Mouse (Mus musculus): Measurements from ENCODE around the gene Vcl.
A peak's percentile ranks its signal among the peaks of the same experiment; 100 is the strongest.

Vcl gene

DNA sequence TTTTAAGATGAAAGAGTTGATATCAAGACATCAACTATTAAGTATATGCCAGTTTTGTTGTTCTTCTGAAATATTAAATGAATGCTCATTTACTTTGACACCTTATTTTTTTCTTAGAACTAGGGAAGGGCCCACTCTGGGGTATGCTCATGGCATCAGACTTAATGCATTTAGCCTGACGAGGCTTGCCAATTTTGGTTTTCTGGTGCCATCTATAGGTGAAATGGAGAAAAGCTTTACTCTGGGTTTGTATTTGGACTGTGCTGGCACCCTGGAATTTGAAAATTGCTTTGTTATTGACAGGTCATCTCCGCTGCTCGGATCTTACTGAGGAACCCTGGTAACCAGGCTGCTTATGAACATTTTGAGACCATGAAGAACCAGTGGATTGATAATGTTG is 89.8 kb downstream of the Vcl start:
- no peak for DNase-seq

- DNase-seq = no peak
These were observed 91.2 kb downstream of the Vcl start for GRCm38 (mm10) chr14:21020435-21020834.

- DNase-seq = no peak
These were observed 98.3 kb downstream of the Vcl start for GRCm38 (mm10) chr14:21027542-21027941.

GRCm38 (mm10) chr14:21029025-21029659 is 99.9 kb downstream of the Vcl start:
- DNase-seq = no peak

GRCm38 (mm10) chr14:21031783-21032511 is 102.7 kb downstream of the Vcl start:
- DNase-seq = peak; percentile 61

DNA sequence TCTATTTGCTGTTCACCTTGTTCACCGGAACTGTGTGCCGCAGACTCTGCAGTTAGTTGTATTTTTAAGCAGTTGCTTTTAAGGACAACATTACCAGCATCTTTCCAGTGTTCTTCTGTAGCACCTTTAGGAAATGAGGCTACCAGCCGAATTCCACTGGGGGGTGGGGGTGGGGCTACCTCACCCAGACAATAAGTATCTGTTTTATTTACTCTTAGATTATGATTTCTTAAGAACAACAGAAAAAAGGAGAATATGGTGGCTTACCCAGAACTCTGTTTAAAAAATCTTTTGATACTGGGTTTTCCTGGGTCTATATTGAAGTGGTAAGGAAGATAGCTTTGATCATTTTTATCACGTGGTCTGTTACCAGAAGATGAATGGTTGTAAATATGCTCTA is 105.1 kb downstream of the Vcl start:
- DNase-seq = no peak

DNA sequence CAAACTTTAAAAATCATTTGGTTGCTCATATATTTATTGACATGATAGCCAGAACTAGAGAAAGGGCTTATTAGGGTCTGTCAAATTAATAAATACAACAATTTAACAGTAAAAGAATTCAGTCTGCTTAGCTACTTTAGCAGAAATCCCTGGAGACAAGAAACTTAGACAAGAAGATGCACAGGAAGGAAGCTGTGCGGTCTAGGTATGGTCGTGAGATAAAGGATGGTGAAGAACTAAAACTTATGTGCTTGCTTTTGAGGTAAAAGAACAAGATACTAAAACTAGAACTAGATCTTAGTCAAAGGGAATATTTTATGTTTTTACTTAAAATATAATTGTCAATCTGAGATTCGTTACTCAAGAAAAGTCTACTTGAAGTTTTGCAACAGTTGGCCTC is 105.6 kb downstream of the Vcl start:
- DNase-seq = no peak

DNA sequence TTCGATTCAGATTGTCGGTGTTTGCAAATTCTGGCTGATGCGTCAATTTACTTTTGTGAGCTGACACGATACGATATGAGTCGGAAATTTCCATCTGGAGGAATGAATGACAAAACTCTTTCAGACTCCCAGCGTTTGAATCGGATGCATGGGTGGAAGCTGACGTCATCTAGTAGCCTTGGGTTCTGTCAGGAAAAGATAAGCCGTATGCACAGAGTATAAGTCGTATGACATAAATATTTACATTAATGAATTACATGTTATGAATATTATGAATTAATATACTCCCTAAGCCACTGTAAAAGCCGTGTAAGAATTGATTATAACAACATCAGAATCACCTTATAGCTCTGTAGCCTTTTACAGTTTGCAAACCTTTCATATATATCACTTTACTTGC is 109.9 kb downstream of the Vcl start:
- DNase-seq = no peak

DNA sequence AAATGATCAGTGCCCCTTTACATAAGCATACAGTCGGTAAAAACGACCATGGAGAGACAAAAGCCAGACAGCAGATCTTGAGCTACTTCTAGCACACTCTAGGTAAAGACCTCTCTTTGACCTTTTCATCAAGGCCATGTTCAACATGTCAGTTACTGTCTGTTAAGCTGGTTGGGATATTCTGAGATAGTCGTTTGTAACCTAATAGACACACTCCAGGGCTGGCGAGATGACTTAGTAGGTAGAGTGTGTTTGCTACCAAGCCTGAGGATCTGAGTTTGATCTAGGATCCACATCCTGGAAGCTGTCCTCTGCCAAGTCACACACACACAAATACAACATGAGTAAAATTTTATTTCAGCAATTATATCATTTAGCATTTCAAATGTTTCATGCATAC is 110.4 kb downstream of the Vcl start:
- DNase-seq = no peak

DNA sequence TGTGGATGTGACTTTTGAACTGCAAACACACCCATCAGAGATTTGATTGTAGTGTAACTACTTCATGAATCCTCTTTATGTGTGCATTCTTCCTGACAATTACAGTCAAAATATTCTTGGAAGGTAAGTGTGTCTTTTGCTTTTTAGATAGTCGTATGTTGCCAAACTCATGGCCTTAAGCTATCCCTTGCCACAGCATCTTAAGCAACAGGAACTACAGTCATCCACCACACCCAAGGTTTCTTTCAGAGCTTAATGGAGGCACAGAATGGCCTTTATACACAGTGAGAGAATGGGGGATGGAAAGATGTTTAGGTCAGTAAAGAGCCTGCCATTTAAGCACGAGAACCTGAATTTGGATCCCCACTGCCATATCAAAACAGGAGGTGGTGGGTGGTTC is 118.6 kb downstream of the Vcl start:
- DNase-seq = no peak

DNA sequence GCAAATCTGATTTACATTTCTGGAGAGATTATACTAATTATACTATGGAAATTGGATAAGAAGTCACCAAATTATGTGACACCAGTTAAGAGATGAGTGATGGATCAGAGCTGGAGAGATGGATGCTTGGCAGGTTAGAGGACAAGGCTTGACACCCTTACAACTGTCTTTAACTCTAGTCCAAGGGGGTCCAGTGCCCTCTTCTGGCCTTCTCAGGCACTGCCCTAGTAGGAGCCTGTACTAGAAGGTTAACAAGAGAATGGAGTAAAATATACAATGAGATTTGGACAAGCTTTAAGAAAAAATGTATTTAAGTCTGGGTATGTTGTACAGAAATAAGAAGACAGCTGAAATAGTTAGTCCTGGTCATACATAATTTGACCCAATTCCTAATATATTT is 119.7 kb downstream of the Vcl start:
- peak; percentile 44 for DNase-seq

DNA sequence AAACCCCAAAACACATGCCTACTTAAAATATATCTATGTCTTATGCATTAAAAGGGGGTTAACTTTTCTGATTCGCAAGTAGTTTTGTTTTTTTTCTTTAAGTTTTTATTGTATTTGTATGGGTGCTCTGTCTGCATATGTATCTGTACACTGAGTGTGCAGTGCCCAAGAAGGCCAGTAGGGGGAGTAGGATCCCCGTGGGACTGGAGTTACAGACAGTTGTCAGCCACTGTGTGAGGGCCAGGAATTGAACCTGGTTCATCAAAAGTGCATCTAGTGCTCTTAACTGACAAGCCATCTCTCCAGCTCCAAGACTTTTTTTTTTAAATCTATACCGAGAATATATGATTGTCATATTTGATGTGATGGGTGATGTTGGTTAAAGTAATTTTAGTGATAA is 121.5 kb downstream of the Vcl start:
- no peak for DNase-seq

- no peak for DNase-seq
These were observed 122.3 kb downstream of the Vcl start for GRCm38 (mm10) chr14:21051380-21052111.

DNA sequence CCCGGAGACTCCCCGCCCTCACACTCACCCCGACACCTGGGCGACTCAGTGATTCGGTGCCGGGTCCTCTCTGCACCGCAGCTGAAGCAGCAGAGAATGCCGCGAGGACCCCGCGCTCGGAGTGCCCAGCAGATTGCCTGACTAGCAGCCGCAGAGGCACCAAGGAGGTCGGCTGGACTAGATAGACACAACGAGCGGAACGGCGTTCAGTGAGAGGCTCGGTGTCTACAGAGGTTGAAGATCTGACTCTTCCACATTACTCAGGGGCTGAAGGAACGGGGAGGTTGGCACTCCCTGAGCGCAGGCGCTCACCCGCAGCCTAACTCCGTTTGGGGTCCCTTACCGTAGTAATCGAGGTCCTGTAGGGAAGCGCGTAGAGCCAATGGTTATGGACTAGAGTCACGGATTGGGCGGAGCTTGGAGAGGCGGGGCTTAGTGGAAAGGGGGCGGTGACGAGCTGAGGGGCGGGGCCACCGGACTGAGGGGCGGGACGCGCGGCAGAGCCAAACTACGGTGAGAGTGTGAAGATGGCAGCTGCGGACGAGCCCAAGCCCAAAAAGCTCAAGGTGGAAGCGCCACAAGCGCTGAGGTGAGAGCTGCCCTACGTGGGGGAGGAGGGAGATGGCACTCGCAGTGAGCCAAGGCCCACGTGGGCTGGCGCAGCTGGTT is 123.0 kb downstream of the Vcl start, which contains the start of the genes Ap3m1 and Adk:
Gene Ap3m1, minus strand, starts transcription at position 397 of the 669 bp plus-strand sequence.
Gene Adk, plus strand, starts transcription at position 463 of the 669 bp plus-strand sequence.
- peak; percentile 94 for DNase-seq

DNA sequence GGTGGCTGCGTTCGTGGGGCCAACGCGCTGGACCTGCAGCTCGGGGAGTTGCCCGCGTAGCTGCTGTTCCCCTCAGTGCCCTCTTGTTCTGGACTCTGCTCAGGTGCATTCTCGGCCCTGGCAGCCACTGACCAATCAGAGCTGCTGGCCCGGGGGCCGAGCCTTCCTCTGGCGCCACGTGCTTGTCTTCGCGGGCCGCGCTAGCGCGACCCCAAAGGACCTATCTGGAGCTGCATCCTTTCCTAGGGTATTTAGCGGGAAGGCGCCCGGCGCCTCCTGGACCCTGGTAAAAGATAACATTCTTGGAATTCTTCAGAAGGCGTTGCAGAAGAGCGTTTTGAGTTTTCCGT is 123.6 kb downstream of the Vcl start:
- peak; percentile 95 for DNase-seq

GRCm38 (mm10) chr14:21053151-21053550 is 124.0 kb downstream of the Vcl start:
- no peak for DNase-seq

DNA sequence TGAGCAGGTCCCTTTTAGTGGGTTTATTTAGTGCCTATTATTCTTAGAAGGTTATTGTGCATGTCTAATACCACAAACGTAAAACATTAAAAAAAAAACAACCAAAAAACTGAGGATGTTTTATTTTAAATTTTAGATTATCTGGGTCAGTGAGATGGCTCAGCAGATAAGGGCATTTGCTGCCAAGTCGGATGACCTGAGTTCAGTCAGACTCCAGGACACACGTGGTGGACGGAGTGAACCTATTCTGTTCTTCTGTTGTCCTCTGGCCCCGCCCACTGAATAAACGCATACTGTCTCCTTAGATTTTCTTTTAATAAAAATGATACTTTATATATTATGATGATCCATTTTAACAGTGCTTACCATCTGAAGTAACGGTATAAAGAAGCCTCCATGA is 124.4 kb downstream of the Vcl start:
- DNase-seq = peak; percentile 57

- no peak for DNase-seq
These were observed 129.8 kb downstream of the Vcl start for GRCm38 (mm10) chr14:21058972-21059371.

- DNase-seq = no peak
These were observed 133.7 kb downstream of the Vcl start for GRCm38 (mm10) chr14:21062766-21063513.

DNA sequence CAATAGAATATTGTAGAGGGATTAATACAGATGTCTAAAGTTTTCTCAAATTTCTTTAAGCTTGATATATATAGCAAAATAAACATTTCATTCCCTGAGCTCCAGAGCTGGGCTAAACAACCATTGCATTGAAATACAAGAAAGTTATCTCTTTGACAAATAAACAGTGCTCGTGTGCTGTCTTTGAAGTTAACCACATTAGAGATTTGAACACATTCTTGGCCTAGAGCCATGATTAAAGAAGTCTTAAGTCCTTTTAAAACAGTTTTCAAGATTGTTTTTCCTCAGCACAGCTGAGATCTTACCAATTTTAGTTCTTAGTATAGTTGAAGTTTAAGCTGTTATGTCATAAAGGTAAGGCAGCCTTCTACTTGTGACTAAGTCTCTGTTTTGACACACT is 135.1 kb downstream of the Vcl start:
- no peak for DNase-seq

DNA sequence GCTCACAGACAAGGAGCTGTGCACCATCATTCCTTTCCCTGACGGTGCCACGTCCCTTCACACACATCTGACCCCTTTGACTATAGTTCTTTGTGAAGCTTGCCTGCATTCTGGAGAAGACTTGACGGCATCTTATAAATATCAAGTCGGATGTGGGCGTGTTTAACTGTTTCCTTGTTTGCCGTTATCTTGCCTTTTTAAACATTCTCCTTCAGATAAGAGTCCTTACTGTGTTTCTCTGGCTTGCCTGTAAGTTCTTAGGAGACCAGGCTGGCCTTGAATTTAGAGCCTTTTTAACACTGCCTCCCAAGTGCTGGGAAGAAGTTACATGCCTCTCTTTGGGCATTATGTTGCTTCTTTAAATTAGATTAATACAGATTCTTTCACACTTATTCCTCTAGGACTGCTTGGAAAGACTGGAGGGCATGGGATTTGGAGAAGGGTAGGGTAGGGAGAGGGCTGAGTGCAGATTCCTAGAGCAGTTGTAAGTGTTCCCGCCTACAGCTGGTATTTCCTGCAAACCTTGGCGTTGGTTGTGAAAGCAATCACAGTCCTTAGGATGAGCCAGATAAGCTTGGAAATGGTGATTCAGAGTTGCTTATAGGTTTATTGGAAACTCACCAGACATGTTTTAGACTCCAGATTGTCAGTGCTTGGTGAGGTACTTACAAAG is 136.4 kb downstream of the Vcl start:
- DNase-seq = no peak

DNA sequence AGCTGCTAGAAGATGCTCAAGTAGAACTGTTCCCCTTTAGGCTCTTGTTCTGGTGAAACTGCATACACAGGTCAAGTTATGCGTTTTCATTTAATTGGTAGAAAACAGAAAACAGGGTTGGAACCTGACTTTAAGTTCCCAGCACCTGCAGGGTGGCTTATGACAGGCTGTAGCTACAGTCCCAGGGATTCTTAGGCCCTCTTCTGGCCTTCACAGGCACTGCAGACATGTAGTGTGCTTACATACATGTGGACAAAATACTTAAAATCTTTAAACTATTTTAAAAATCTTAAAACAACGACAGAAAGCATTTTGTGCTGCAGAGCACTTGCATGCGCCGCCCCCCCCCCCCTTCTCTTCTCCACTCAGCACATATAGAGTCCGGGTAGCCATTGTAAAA is 140.4 kb downstream of the Vcl start:
- no peak for DNase-seq
